Mouse (Mus musculus): ENCODE data around the gene Mest.

GRCm38 (mm10) chr6:30678482-30678881 is 44.9 kb upstream of the Mest start:
- TF ChIP-seq CTCF (conservative IDR thresholded peaks at IDR 0.05; ENCODE audit: low read length) (no peak), POU5F1 (IDR thresholded peaks at IDR 0.05; ENCODE audit: borderline replicate concordance, low read length) (no peak), NANOG (IDR thresholded peaks at IDR 0.05; ENCODE audit: borderline replicate concordance, low read length) (no peak)
